Mouse (Mus musculus): ENCODE data around the gene Syt16.

Gene Syt16

GRCm38 (mm10) chr12:74109462-74110068 lies 112.1 kb downstream of the Syt16 start:
- no peak for DNase-seq

GRCm38 (mm10) chr12:74116825-74117224 lies 119.4 kb downstream of the Syt16 start:
- no peak for DNase-seq

- DNase-seq, result no peak
These were observed 128.3 kb downstream of the Syt16 start for GRCm38 (mm10) chr12:74125796-74126195.

GRCm38 (mm10) chr12:74128229-74128628 lies 130.8 kb downstream of the Syt16 start:
- DNase-seq, result no peak

GRCm38 (mm10) chr12:74131790-74132189 lies 134.3 kb downstream of the Syt16 start:
- DNase-seq, result no peak

- no peak for DNase-seq
These were observed 144.7 kb downstream of the Syt16 start for GRCm38 (mm10) chr12:74142147-74142546.

- DNase-seq, result no peak
These were observed 146.9 kb downstream of the Syt16 start for GRCm38 (mm10) chr12:74144385-74144784.

GRCm38 (mm10) chr12:74160791-74161190 lies 163.3 kb downstream of the Syt16 start:
- DNase-seq, result no peak

- DNase-seq, result no peak
These were observed 165.6 kb downstream of the Syt16 start for GRCm38 (mm10) chr12:74163080-74163479.

GRCm38 (mm10) chr12:74171257-74171656 lies 173.8 kb downstream of the Syt16 start:
- DNase-seq, result no peak

GRCm38 (mm10) chr12:74173902-74174301 lies 176.4 kb downstream of the Syt16 start:
- DNase-seq, result no peak

GRCm38 (mm10) chr12:74184596-74184995 lies 187.1 kb downstream of the Syt16 start:
- no peak for DNase-seq

GRCm38 (mm10) chr12:74188243-74188785 lies 190.9 kb downstream of the Syt16 start:
- DNase-seq, result no peak

GRCm38 (mm10) chr12:74188815-74189214 lies 191.4 kb downstream of the Syt16 start:
- no peak for DNase-seq

- DNase-seq, result no peak
These were observed 192.4 kb downstream of the Syt16 start for GRCm38 (mm10) chr12:74189840-74190239.

GRCm38 (mm10) chr12:74190297-74190696 lies 192.8 kb downstream of the Syt16 start:
- no peak for DNase-seq

GRCm38 (mm10) chr12:74192552-74192951 lies 195.1 kb downstream of the Syt16 start:
- DNase-seq, result no peak

- DNase-seq, result no peak
These were observed 203.9 kb downstream of the Syt16 start for GRCm38 (mm10) chr12:74201410-74201809.

- no peak for DNase-seq
These were observed 205.1 kb downstream of the Syt16 start for GRCm38 (mm10) chr12:74202431-74203042.

- no peak for DNase-seq
These were observed 214.7 kb downstream of the Syt16 start for GRCm38 (mm10) chr12:74212156-74212555.

GRCm38 (mm10) chr12:74216103-74216728 lies 218.8 kb downstream of the Syt16 start:
- DNase-seq, result no peak

- no peak for DNase-seq
These were observed 222.4 kb downstream of the Syt16 start for GRCm38 (mm10) chr12:74219909-74220308.

- DNase-seq, result no peak
These were observed 223.2 kb downstream of the Syt16 start for GRCm38 (mm10) chr12:74220651-74221050.

GRCm38 (mm10) chr12:74230808-74231207 lies 233.3 kb downstream of the Syt16 start:
- DNase-seq, result no peak

All from cerebellum, adult 8-10 months (tissue).